Mouse (Mus musculus) CH12F3 (cell line): Measurements from ENCODE around the gene Olfr1160.
"Not testable (repeated sequence)": the region's sequence is repeated elsewhere in the genome, so short reads cannot be mapped to it uniquely, and the experiment has no call there.

ENCODE experiments used
- in situ Hi-C: fragments of 300-500 bp; cut with MboI; formaldehyde crosslinking; loops from 2 replicates; pipeline ENCODE4 v1.14.3; 2020; ENCODE audit warnings: low sequenced_read_pairs

Gene Olfr1160

GRCm38 (mm10) chr2:88007515-88008318 is at the start of gene Olfr1160:
Gene Olfr1160 (minus strand): TSS chr2:88008268.
- in situ Hi-C loops, result no loop called here

- in situ Hi-C loops, result no loop called here
Measured at GRCm38 (mm10) chr2:88051029-88051428, 43.0 kb upstream of the Olfr1160 start, which contains the start of gene Olfr1162. Gene Olfr1162 (minus strand): TSS chr2:88051129.

- in situ Hi-C loops, result no loop called here
Measured at GRCm38 (mm10) chr2:88037599-88037998, 29.5 kb upstream of the Olfr1160 start, which contains the start of gene Olfr73. Gene Olfr73 (minus strand): TSS chr2:88037699.

GRCm38 (mm10) chr2:88022474-88022873 is 14.4 kb upstream of the Olfr1160 start, which contains the start of gene Olfr1161:
Gene Olfr1161 (plus strand): TSS chr2:88022774.
- in situ Hi-C loops, result not testable (repeated sequence)

GRCm38 (mm10) chr2:87989813-87990212 is 18.3 kb downstream of the Olfr1160 start, which contains the start of gene Olfr1158:
Gene Olfr1158 (plus strand): TSS chr2:87990113.
- in situ Hi-C loops, result no loop called here

GRCm38 (mm10) chr2:87974563-87974962 is 33.5 kb downstream of the Olfr1160 start, which contains the start of gene Olfr74:
Gene Olfr74 (minus strand): TSS chr2:87974663.
- in situ Hi-C loops, result no loop called here

GRCm38 (mm10) chr2:87968199-87968598 is 39.9 kb downstream of the Olfr1160 start, which contains the start of gene Olfr1157:
Gene Olfr1157 (minus strand): TSS chr2:87968299.
- in situ Hi-C loops, result no loop called here

GRCm38 (mm10) chr2:87953000-87953399 is 55.1 kb downstream of the Olfr1160 start, which contains the start of gene Olfr1156:
Gene Olfr1156 (minus strand): TSS chr2:87953100.
- in situ Hi-C loops, result no loop called here
